Mouse (Mus musculus): Measurements from ENCODE around the gene Tk1. TPM values are rescaled to one million over a fixed set of nuclear protein-coding genes. Genes with fewer than 3 reads are reported as not detected.

The Tk1 gene
- polyA plus RNA-seq, 2 experiments = 135 to 136 TPM

GRCm38 (mm10) chr11:117769683-117770047 is 56.2 kb downstream of the Tk1 start:
- H3K4me2 ChIP-seq (ENCODE audit: low read depth) = no peak overlapping the region
- H3K4me3 ChIP-seq (ENCODE audit: insufficient read depth in 1 of 2, low read depth in 2 of 2, low read length in 2 of 2) = no peak overlapping the region
- H3K27me3 ChIP-seq (ENCODE audit: control insufficient read depth, insufficient read depth, low read length) = no peaks in the 10 kb centered on the region
- H3K4me1 ChIP-seq (replicated peaks; ENCODE audit: control insufficient read depth in 2 of 2, insufficient read depth in 2 of 2, low read length in 1 of 2) = no peaks in the 10 kb centered on the region
- DNase-seq (ENCODE audit: low read depth in 3 of 3, low spot score in 3 of 3) (no peak), ATAC-seq (ENCODE audit: insufficient read depth) (no peak)
- 93% methylated on average over 7 of the region's 7 CpGs for WGBS (ENCODE audit: insufficient replicate concordance)
- peaks cover 79% of the 10 kb centered on the region for H3K36me3 ChIP-seq (replicated peaks; ENCODE audit: control insufficient read depth, insufficient read depth, low read depth)
- H3K27ac ChIP-seq = no peak overlapping the region
- H3K9me3 ChIP-seq (ENCODE audit: control insufficient read depth, low read length) = no peaks in the 10 kb centered on the region
- no peak overlapping the region for H3K9ac ChIP-seq (replicated peaks)
- TF ChIP-seq CTCF (IDR thresholded peaks at IDR 0.05; ENCODE audit: low read depth) (no peak), EP300 (IDR thresholded peaks at IDR 0.05; ENCODE audit: low read depth) (no peak)

GRCm38 (mm10) chr11:117768725-117769682 is 56.9 kb downstream of the Tk1 start:
- TF ChIP-seq EP300 (IDR thresholded peaks at IDR 0.05; ENCODE audit: low read depth) (no peak), CTCF (IDR thresholded peaks at IDR 0.05; ENCODE audit: low read depth) (no peak)
- H3K27me3 ChIP-seq (ENCODE audit: control insufficient read depth, insufficient read depth, low read length) = no peaks in the 10 kb centered on the region
- WGBS (ENCODE audit: insufficient replicate concordance) = 89% methylated on average over 20 of the region's 20 CpGs
- DNase-seq (ENCODE audit: low read depth in 3 of 3, low spot score in 3 of 3) (no peak), ATAC-seq (ENCODE audit: insufficient read depth) (no peak)
- H3K36me3 ChIP-seq (replicated peaks; ENCODE audit: control insufficient read depth, insufficient read depth, low read depth) = peaks cover 76% of the 10 kb centered on the region
- H3K9ac ChIP-seq (replicated peaks) = no peak overlapping the region
- no peak overlapping the region for H3K4me3 ChIP-seq (ENCODE audit: insufficient read depth in 1 of 2, low read depth in 2 of 2, low read length in 2 of 2)
- H3K4me1 ChIP-seq (replicated peaks; ENCODE audit: control insufficient read depth in 2 of 2, insufficient read depth in 2 of 2, low read length in 1 of 2) = no peaks in the 10 kb centered on the region
- no peaks in the 10 kb centered on the region for H3K9me3 ChIP-seq (ENCODE audit: control insufficient read depth, low read length)
- no peak overlapping the region for H3K4me2 ChIP-seq (ENCODE audit: low read depth)
- no peak overlapping the region for H3K27ac ChIP-seq

GRCm38 (mm10) chr11:117766275-117766674 is 59.6 kb downstream of the Tk1 start:
- Histone ChIP-seq H3K27me3 (ENCODE audit: control insufficient read depth, insufficient read depth, low read length) (no peaks in the 10 kb centered on the region), H3K4me3 (ENCODE audit: insufficient read depth in 1 of 2, low read depth in 2 of 2, low read length in 2 of 2) (no peak overlapping the region), H3K4me2 (ENCODE audit: low read depth) (no peak overlapping the region), H3K27ac (no peak overlapping the region), H3K9ac (replicated peaks) (no peak overlapping the region), H3K9me3 (ENCODE audit: control insufficient read depth, low read length) (no peaks in the 10 kb centered on the region), H3K36me3 (replicated peaks; ENCODE audit: control insufficient read depth, insufficient read depth, low read depth) (peaks cover 54% of the 10 kb centered on the region), H3K4me1 (replicated peaks; ENCODE audit: control insufficient read depth in 2 of 2, insufficient read depth in 2 of 2, low read length in 1 of 2) (no peaks in the 10 kb centered on the region)
- DNase-seq (ENCODE audit: low read depth in 3 of 3, low spot score in 3 of 3) = no peak
- ATAC-seq (ENCODE audit: insufficient read depth) = no peak
- WGBS (ENCODE audit: insufficient replicate concordance) = 89% methylated on average over 3 of the region's 3 CpGs
- no peak for TF ChIP-seq CTCF (IDR thresholded peaks at IDR 0.05; ENCODE audit: low read depth)
- no peak for TF ChIP-seq EP300 (IDR thresholded peaks at IDR 0.05; ENCODE audit: low read depth)

Other genes with a start within 250 kb of the Tk1 start
- gene Tnrc6c, start 171.8 kb downstream of the Tk1 start, polyA plus RNA-seq (2012; rRNA removed) = 3.4 and 3.7 TPM in 2 replicates
- gene Tnrc6c, start 171.8 kb downstream of the Tk1 start, polyA plus RNA-seq (2014; fragmentation: Nextera tagmentation; extraction: Ambion mirVana) = 2.4 and 2.6 TPM in 2 replicates
- gene Tmc8, start 44.0 kb downstream of the Tk1 start, polyA plus RNA-seq (2012; rRNA removed) = 28.1 and 29.8 TPM in 2 replicates
- gene Tmc8, start 44.0 kb downstream of the Tk1 start, polyA plus RNA-seq (2014; fragmentation: Nextera tagmentation; extraction: Ambion mirVana) = 9.9 and 13.1 TPM in 2 replicates
- 32.1 and 51.8 TPM in 2 replicates for gene Tmc6, start 43.9 kb downstream of the Tk1 start, polyA plus RNA-seq (2012; rRNA removed)
- 40.5 and 44.1 TPM in 2 replicates for gene Tmc6, start 43.9 kb downstream of the Tk1 start, polyA plus RNA-seq (2014; fragmentation: Nextera tagmentation; extraction: Ambion mirVana)
- gene 6030468B19Rik, start 28.4 kb downstream of the Tk1 start, polyA plus RNA-seq (2012; rRNA removed) = 104 and 133 TPM in 2 replicates
- 67.1 and 78.0 TPM in 2 replicates for gene 6030468B19Rik, start 28.4 kb downstream of the Tk1 start, polyA plus RNA-seq (2014; fragmentation: Nextera tagmentation; extraction: Ambion mirVana)
- gene Gm20708, start 16.4 kb downstream of the Tk1 start, polyA plus RNA-seq (2012; rRNA removed) = 0.03 and 0.08 TPM in 2 replicates
- gene Gm20708, start 16.4 kb downstream of the Tk1 start, polyA plus RNA-seq (2014; fragmentation: Nextera tagmentation; extraction: Ambion mirVana) = 0.10 and 0.28 TPM in 2 replicates
- gene Syngr2, start 16.4 kb downstream of the Tk1 start, polyA plus RNA-seq (2012; rRNA removed) = 36.5 and 48.8 TPM in 2 replicates
- gene Syngr2, start 16.4 kb downstream of the Tk1 start, polyA plus RNA-seq (2014; fragmentation: Nextera tagmentation; extraction: Ambion mirVana) = 48.6 and 50.4 TPM in 2 replicates
- gene Afmid, start 168 bp downstream of the Tk1 start, polyA plus RNA-seq (2012; rRNA removed) = 7.1 and 7.6 TPM in 2 replicates
- gene Afmid, start 168 bp downstream of the Tk1 start, polyA plus RNA-seq (2014; fragmentation: Nextera tagmentation; extraction: Ambion mirVana) = 7.5 and 9.8 TPM in 2 replicates
- 123 and 181 TPM in 2 replicates for gene Birc5, start 23.2 kb upstream of the Tk1 start, polyA plus RNA-seq (2012; rRNA removed)
- 371 and 373 TPM in 2 replicates for gene Birc5, start 23.2 kb upstream of the Tk1 start, polyA plus RNA-seq (2014; fragmentation: Nextera tagmentation; extraction: Ambion mirVana)
- 0.02 TPM in 1 of 2 replicates, not detected in the other for gene Tmem235, start 34.7 kb upstream of the Tk1 start, polyA plus RNA-seq (2012; rRNA removed)
- not detected in 2 replicates for gene Tmem235, start 34.7 kb upstream of the Tk1 start, polyA plus RNA-seq (2014; fragmentation: Nextera tagmentation; extraction: Ambion mirVana)
- 1.4 TPM in 2 replicates for gene Tha1, start 47.4 kb upstream of the Tk1 start, polyA plus RNA-seq (2012; rRNA removed)
- 0.83 and 1.6 TPM in 2 replicates for gene Tha1, start 47.4 kb upstream of the Tk1 start, polyA plus RNA-seq (2014; fragmentation: Nextera tagmentation; extraction: Ambion mirVana)
- 6.5 and 7.0 TPM in 2 replicates for gene Socs3, start 144.0 kb upstream of the Tk1 start, polyA plus RNA-seq (2012; rRNA removed)
- gene Socs3, start 144.0 kb upstream of the Tk1 start, polyA plus RNA-seq (2014; fragmentation: Nextera tagmentation; extraction: Ambion mirVana) = 2.2 and 2.7 TPM in 2 replicates
- gene Pgs1, start 160.2 kb upstream of the Tk1 start, polyA plus RNA-seq (2012; rRNA removed) = 11.9 and 12.9 TPM in 2 replicates
- 11.2 and 12.1 TPM in 2 replicates for gene Pgs1, start 160.2 kb upstream of the Tk1 start, polyA plus RNA-seq (2014; fragmentation: Nextera tagmentation; extraction: Ambion mirVana)